Mouse (Mus musculus) inflammation-experienced regulatory T-cells (primary cell): Measurements from ENCODE around the gene Bmp5. TPM values are rescaled to one million over a fixed set of nuclear protein-coding genes. Genes with fewer than 3 reads are reported as not detected.

Source experiments
- polyA plus RNA-seq, 2 experiments: library from polyadenylated mRNA; unstranded; fragments of 100-300 nt; shearing (Covaris generic); gene quantifications; one replicate each; pipeline ENCODE4 v1.2.1; 2017

Bmp5 gene
- 1 to 10 TPM in 1 of 2 experiments, not detected in 1; 1.9 TPM for polyA plus RNA-seq

DNA sequence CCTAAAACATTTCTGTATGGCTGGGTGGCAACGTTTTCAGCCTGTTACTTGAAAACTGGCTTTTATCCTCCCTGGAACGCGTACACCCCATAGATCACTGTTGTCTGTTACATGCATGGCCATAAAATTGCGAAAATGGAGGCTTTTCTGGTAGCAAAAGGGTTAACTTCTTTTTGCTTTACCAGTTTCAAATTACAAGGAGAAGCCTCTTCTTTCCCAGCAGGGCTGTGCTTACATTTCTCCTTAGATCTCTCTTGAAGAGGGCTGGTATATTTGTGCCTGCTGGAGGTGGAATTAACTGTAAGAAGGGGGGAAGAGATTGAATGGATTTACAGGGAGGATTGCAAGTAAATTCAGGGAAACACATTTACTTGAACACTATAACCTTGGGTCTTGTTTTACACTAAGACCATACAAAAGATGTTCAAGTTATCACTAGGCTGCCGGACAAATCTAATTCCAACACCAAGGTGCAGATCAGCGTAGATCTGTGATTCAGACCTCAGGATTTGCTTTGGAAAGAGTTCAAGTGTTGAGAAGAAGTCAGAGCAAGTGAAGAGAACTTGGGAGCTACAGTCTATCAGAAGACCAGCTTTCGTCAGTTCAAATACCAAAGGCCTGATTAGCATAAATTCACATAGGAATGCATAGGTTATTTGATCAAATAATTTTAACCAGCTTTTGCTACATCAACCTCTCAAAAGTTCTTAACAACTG is at the start of gene Bmp5:
Bmp5 (plus strand) TSS at position 236 of the 717 bp plus-strand sequence.

Other genes with a start within 250 kb of the Bmp5 start
- gene Tmod3, start 215.7 kb upstream of the Bmp5 start, polyA plus RNA-seq, result 100 to 1,000 TPM; 119 to 176 TPM
- 1 to 10 TPM in 1 of 2 experiments, under 1 TPM in 1; 0.19 to 2.4 TPM for gene Tmod2, start 164.0 kb upstream of the Bmp5 start, polyA plus RNA-seq
- gene Lysmd2, start 149.6 kb upstream of the Bmp5 start, polyA plus RNA-seq, result 10 to 100 TPM; 36.8 to 63.9 TPM
- under 1 TPM in 1 of 2 experiments, not detected in 1; 0.80 TPM for gene Scg3, start 91.3 kb upstream of the Bmp5 start, polyA plus RNA-seq
- 1 to 10 TPM in 1 of 2 experiments, under 1 TPM in 1; 0.28 to 1.0 TPM for gene Hmgcll1, start 239.5 kb downstream of the Bmp5 start, polyA plus RNA-seq